In genomic region chr15:102100996-102101671, GRCm38 (mm10) we compare ENCODE assay signal across 7 mouse cellular contexts. TPM values are rescaled to one million over a fixed set of nuclear protein-coding genes. Genes with fewer than 3 reads are reported as not detected.
A peak's percentile ranks its signal among the peaks of the same experiment; 100 is the strongest.
DNase-seq lines count a peak whose midpoint lies in the region; ATAC-seq lines count a peak whose summit lies in the region.

No protein-coding gene starts in this region.

- peaks cover 24% of the 10 kb centered on the region for H3K36me3 ChIP-seq in embryonic facial prominence, embryonic 12.5 days
- H3K36me3 ChIP-seq in hindbrain, embryonic 10.5 days: peaks cover 27% of the 10 kb centered on the region
- H3K36me3 ChIP-seq in liver, embryonic 13.5 days: peaks cover 20% of the 10 kb centered on the region
- H3K36me3 ChIP-seq in stomach, embryonic 14.5 days (ENCODE audit: control insufficient read depth, insufficient read depth, low read length): peaks cover 17% of the 10 kb centered on the region; the same call in 1 of the 2 replicates

- ATAC-seq in embryonic facial prominence, embryonic 12.5 days (ENCODE audit: insufficient number of reproducible peaks, insufficient read depth, low FRiP score, low TSS enrichment): peak; percentile 57
- no peak for ATAC-seq in liver, embryonic 13.5 days (ENCODE audit: low read depth)
- peak; percentile 60 for ATAC-seq in stomach, embryonic 14.5 days (ENCODE audit: insufficient number of reproducible peaks, insufficient read depth, low FRiP score, low read depth)

- H3K27me3 ChIP-seq in embryonic facial prominence, embryonic 12.5 days: peaks cover 12% of the 10 kb centered on the region; the same call in 1 of the 2 replicates
- peaks cover 70% of the 10 kb centered on the region for H3K27me3 ChIP-seq in hindbrain, embryonic 10.5 days (ENCODE audit: insufficient read depth, poor library complexity, severe bottlenecking)
- peaks cover 63% of the 10 kb centered on the region for H3K27me3 ChIP-seq in liver, embryonic 13.5 days
- no peaks in the 10 kb centered on the region for H3K27me3 ChIP-seq in stomach, embryonic 14.5 days (ENCODE audit: control insufficient read depth, insufficient read depth, low read length)

- H3K9ac ChIP-seq in embryonic facial prominence, embryonic 12.5 days: peak overlapping the region; percentile 75
- peak overlapping the region; percentile 69; the same call in 1 of the 2 replicates for H3K9ac ChIP-seq in liver, embryonic 13.5 days
- H3K9ac ChIP-seq in stomach, embryonic 14.5 days (replicated peaks; ENCODE audit: low read depth, low read length): peak overlapping the region; percentile 65; the same call in 1 of the 2 replicates

- peak; percentile 45 for DNase-seq in ovary, postnatal 14 days (ENCODE audit: low spot score)
- no peak for DNase-seq in ovary, adult 18-20 months (ENCODE audit: low spot score)
- peak; percentile 35 for DNase-seq in hindbrain, embryonic 10.5 days (ENCODE audit: low spot score)
- DNase-seq in liver, embryonic 13.5 days: no peak
- DNase-seq in spleen, postnatal 10 days (ENCODE audit: low spot score in 2 of 2): no peak

- H3K9me3 ChIP-seq in embryonic facial prominence, embryonic 12.5 days: no peaks in the 10 kb centered on the region
- H3K9me3 ChIP-seq in hindbrain, embryonic 10.5 days: no peaks in the 10 kb centered on the region
- H3K9me3 ChIP-seq in liver, embryonic 13.5 days (replicated peaks): no peaks in the 10 kb centered on the region
- H3K9me3 ChIP-seq in stomach, embryonic 14.5 days (ENCODE audit: control insufficient read depth, low read depth, low read length): no peaks in the 10 kb centered on the region

- WGBS in embryonic facial prominence, embryonic 12.5 days: 15% methylated on average over 10 of the region's 10 CpGs
- 27% methylated on average over 10 of the region's 10 CpGs for WGBS in hindbrain, embryonic 10.5 days
- WGBS in liver, embryonic 13.5 days (ENCODE audit: insufficient replicate concordance): 36% methylated on average over 10 of the region's 10 CpGs
- 11% methylated on average over 10 of the region's 10 CpGs for WGBS in stomach, embryonic 14.5 days

- peak overlapping the region; percentile 57 for H3K4me3 ChIP-seq in embryonic facial prominence, embryonic 12.5 days
- peak overlapping the region; percentile 63 for H3K4me3 ChIP-seq in hindbrain, embryonic 10.5 days
- peak overlapping the region; percentile 63 for H3K4me3 ChIP-seq in liver, embryonic 13.5 days (replicated peaks)
- peak overlapping the region; percentile 61 for H3K4me3 ChIP-seq in stomach, embryonic 14.5 days (ENCODE audit: low read depth, low read length)

- H3K27ac ChIP-seq in embryonic facial prominence, embryonic 12.5 days: peak overlapping the region; percentile 96
- H3K27ac ChIP-seq in hindbrain, embryonic 10.5 days: peak overlapping the region; percentile 71
- peak overlapping the region; percentile 77 for H3K27ac ChIP-seq in liver, embryonic 13.5 days
- H3K27ac ChIP-seq in stomach, embryonic 14.5 days (ENCODE audit: low read length): peak overlapping the region; percentile 99

- H3K4me1 ChIP-seq in embryonic facial prominence, embryonic 12.5 days: peaks cover 84% of the 10 kb centered on the region
- H3K4me1 ChIP-seq in hindbrain, embryonic 10.5 days (replicated peaks): peaks cover 86% of the 10 kb centered on the region
- H3K4me1 ChIP-seq in liver, embryonic 13.5 days (replicated peaks): peaks cover 86% of the 10 kb centered on the region
- H3K4me1 ChIP-seq in stomach, embryonic 14.5 days (ENCODE audit: control insufficient read depth, insufficient read depth, low read length): peaks cover 68% of the 10 kb centered on the region

- H3K4me2 ChIP-seq in embryonic facial prominence, embryonic 12.5 days (replicated peaks): peak overlapping the region; percentile 81
- peak overlapping the region; percentile 92 for H3K4me2 ChIP-seq in liver, embryonic 13.5 days
- peak overlapping the region; percentile 84 for H3K4me2 ChIP-seq in stomach, embryonic 14.5 days (replicated peaks; ENCODE audit: low read depth, low read length)

RNA-seq across cellular contexts. Expression of gene Tns2, which starts 0.9 kb away (rescaled TPM):
- polyA plus RNA-seq in embryonic facial prominence, embryonic 12.5 days (2016; fragmentation: Nextera tagmentation; extraction: Ambion mirVana): 29.6 and 34.0 TPM in 2 replicates
- 11.8 and 13.8 TPM in 2 replicates for polyA plus RNA-seq in hindbrain, embryonic 10.5 days (2016; fragmentation: Nextera tagmentation; extraction: Ambion mirVana)
- 4.4 and 5.0 TPM in 2 replicates for polyA plus RNA-seq in liver, embryonic 13.5 days (2015; fragmentation: Nextera tagmentation; extraction: Ambion mirVana)
- polyA plus RNA-seq in stomach, embryonic 14.5 days (2014; fragmentation: Nextera tagmentation; extraction: Ambion mirVana): 42.6 and 48.5 TPM in 2 replicates

RNA-seq across cellular contexts. Expression of gene Eif4b, which starts 27.6 kb away (rescaled TPM):
- 113 and 120 TPM in 2 replicates for polyA plus RNA-seq in embryonic facial prominence, embryonic 12.5 days (2016; fragmentation: Nextera tagmentation; extraction: Ambion mirVana)
- polyA plus RNA-seq in hindbrain, embryonic 10.5 days (2016; fragmentation: Nextera tagmentation; extraction: Ambion mirVana): 80.4 and 122 TPM in 2 replicates
- polyA plus RNA-seq in liver, embryonic 13.5 days (2015; fragmentation: Nextera tagmentation; extraction: Ambion mirVana): 67.5 and 79.6 TPM in 2 replicates
- polyA plus RNA-seq in stomach, embryonic 14.5 days (2014; fragmentation: Nextera tagmentation; extraction: Ambion mirVana): 129 and 134 TPM in 2 replicates

RNA-seq across cellular contexts. Expression of gene Spryd3, which starts 34.9 kb away (rescaled TPM):
- 15.6 and 15.7 TPM in 2 replicates for polyA plus RNA-seq in embryonic facial prominence, embryonic 12.5 days (2016; fragmentation: Nextera tagmentation; extraction: Ambion mirVana)
- 14.6 and 17.6 TPM in 2 replicates for polyA plus RNA-seq in hindbrain, embryonic 10.5 days (2016; fragmentation: Nextera tagmentation; extraction: Ambion mirVana)
- 13.1 and 13.7 TPM in 2 replicates for polyA plus RNA-seq in liver, embryonic 13.5 days (2015; fragmentation: Nextera tagmentation; extraction: Ambion mirVana)
- 15.2 and 16.7 TPM in 2 replicates for polyA plus RNA-seq in stomach, embryonic 14.5 days (2014; fragmentation: Nextera tagmentation; extraction: Ambion mirVana)

RNA-seq across cellular contexts. Expression of gene Igfbp6, which starts 43.0 kb away (rescaled TPM):
- polyA plus RNA-seq in embryonic facial prominence, embryonic 12.5 days (2016; fragmentation: Nextera tagmentation; extraction: Ambion mirVana): 0.92 and 1.2 TPM in 2 replicates
- 0.20 TPM in 1 of 2 replicates, not detected in the other for polyA plus RNA-seq in hindbrain, embryonic 10.5 days (2016; fragmentation: Nextera tagmentation; extraction: Ambion mirVana)
- 1.1 and 1.2 TPM in 2 replicates for polyA plus RNA-seq in liver, embryonic 13.5 days (2015; fragmentation: Nextera tagmentation; extraction: Ambion mirVana)
- 12.4 and 13.1 TPM in 2 replicates for polyA plus RNA-seq in stomach, embryonic 14.5 days (2014; fragmentation: Nextera tagmentation; extraction: Ambion mirVana)

RNA-seq across cellular contexts. Expression of gene Soat2, which starts 49.2 kb away (rescaled TPM):
- polyA plus RNA-seq in embryonic facial prominence, embryonic 12.5 days (2016; fragmentation: Nextera tagmentation; extraction: Ambion mirVana): 0.13 and 0.17 TPM in 2 replicates
- 0.35 and 0.38 TPM in 2 replicates for polyA plus RNA-seq in hindbrain, embryonic 10.5 days (2016; fragmentation: Nextera tagmentation; extraction: Ambion mirVana)
- 31.0 and 31.3 TPM in 2 replicates for polyA plus RNA-seq in liver, embryonic 13.5 days (2015; fragmentation: Nextera tagmentation; extraction: Ambion mirVana)
- 2.1 and 2.2 TPM in 2 replicates for polyA plus RNA-seq in stomach, embryonic 14.5 days (2014; fragmentation: Nextera tagmentation; extraction: Ambion mirVana)

Comparison
In these comparisons a context has a peak if more than half of its experiments do, and no peak if none do; other contexts are left out.
1. DNase-seq: peak in ovary, postnatal 14 days (single experiment) and hindbrain, embryonic 10.5 days (single experiment); none in ovary, adult 18-20 months (single experiment), liver, embryonic 13.5 days (single experiment) and spleen, postnatal 10 days (0 of 2).
2. Peak in every context shown above with its lines, with median percentiles within 50 percentile points of each other: H3K27ac ChIP-seq, H3K4me2 ChIP-seq, H3K4me3 ChIP-seq and H3K9ac ChIP-seq.